Mouse (Mus musculus): ENCODE measurements at regions not wholly inside any gene's neighbourhood (a gene's known extent, or its start where the extent isn't known, plus 50 kb on each side); places are given as distances from the start of the nearest gene placed in this dataset.

DNA sequence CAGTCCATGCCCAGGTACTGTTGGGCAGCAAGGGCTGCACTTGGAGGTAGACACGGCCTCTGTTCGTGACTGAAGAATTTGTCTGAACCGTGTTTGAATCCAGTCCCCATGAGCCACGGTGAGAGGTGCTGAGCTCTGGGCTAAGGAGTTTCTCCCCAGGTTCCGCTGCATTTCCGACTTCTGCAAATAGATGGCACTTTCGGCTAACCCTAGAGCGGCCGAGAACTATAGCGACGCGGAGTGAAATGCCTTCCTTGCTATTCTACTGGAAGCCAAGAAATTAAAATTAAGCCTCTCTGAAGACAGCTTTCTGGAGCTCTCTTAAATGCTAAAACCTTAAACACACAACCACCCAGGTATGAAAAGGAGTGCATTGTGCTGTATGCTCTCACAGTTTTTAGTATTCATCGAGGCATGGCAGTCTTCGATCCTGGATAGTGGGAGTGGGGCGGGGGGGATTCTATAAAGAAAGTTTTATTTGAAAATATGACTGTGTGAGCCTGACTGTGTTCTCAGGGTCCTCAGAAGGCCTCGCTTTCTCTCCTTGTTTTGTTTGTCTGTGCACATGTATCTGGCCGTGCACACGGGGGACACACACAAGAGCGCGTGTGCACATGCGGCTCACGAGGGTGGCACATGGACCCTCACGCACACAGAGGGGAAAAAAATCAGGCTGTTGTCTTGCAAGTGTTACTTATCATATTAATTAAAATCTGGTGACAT lies 159.6 kb downstream of the Tex29 start:
- TF ChIP-seq POLR2A (IDR thresholded peaks at IDR 0.05; ENCODE audit: borderline replicate concordance, low read depth, low read length), result no peak
- TF ChIP-seq CTCF (IDR thresholded peaks at IDR 0.05; ENCODE audit: low read depth, low read length), result peak; percentile 53
